Mouse (Mus musculus): ENCODE data around the gene Coq10b. TPM values are rescaled to one million over a fixed set of nuclear protein-coding genes. Genes with fewer than 3 reads are reported as not detected.

The Coq10b gene
- polyA plus RNA-seq, 1 experiment from 2014 or later: 32.0 TPM

DNA sequence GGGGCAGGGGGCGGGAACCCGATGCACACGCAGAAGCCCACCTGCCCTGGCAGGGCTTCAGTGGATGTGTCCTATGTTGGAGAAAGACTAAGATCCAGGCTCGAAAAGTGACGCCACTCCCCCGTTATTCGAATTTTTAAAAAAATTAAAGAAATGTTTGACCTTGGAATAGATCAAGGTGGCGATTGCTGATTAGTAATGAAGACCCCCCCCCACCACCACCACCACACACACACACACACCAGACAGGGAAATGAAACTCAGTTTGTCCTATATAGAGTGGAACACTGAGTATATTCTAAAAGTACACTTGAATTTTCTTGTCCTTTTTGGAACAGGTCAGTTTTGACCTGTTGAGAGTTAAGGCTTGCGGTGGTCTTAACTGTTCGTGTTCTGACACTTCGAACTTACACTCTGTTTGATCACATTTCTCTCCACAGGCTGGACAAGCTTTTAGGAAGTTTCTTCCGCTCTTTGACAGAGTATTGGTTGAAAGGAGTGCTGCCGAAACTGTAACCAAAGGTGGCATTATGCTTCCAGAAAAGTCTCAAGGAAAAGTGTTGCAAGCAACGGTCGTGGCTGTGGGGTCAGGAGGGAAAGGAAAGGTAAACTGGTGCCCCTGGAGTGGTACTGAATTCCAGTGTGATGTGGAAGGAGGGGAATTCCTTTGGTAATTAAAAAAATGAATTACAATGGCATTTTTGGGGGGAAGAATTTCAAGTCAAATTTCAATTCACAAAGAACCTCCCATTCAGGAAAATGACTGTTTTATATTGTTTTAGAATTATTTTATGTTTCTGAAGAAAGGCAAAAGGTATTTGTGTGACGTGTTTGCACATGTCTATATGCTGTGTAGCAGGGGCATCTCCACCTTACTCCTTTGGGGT, 36.3 kb downstream of the Coq10b start:
- Histone ChIP-seq H3K4me2 (replicated peaks) (peak overlapping the region; percentile 95), H3K36me3 (replicated peaks; ENCODE audit: control insufficient read depth, insufficient read depth) (peaks cover 62% of the 10 kb centered on the region), H3K9me3 (ENCODE audit: control insufficient read depth, low read length) (no peaks in the 10 kb centered on the region), H3K27me3 (ENCODE audit: control insufficient read depth, insufficient read depth, low read length) (no peaks in the 10 kb centered on the region), H3K9ac (peak overlapping the region; percentile 94), H3K4me3 (replicated peaks; ENCODE audit: low read length) (peak overlapping the region; percentile 97), H3K27ac (peak overlapping the region; percentile 97), H3K4me1 (replicated peaks; ENCODE audit: control insufficient read depth, insufficient read depth, low read length) (peaks cover 25% of the 10 kb centered on the region)
- DNase-seq (ENCODE audit: low spot score) (no peak), ATAC-seq (ENCODE audit: low FRiP score) (no peak)
- 8% methylated on average over 16 of the region's 16 CpGs for WGBS

GRCm38 (mm10) chr1:55089498-55090064, 37.0 kb downstream of the Coq10b start:
- peaks cover 25% of the 10 kb centered on the region for H3K4me1 ChIP-seq (replicated peaks; ENCODE audit: control insufficient read depth, insufficient read depth, low read length)
- peak overlapping the region; percentile 97; the same call in 1 of the 2 replicates for H3K4me3 ChIP-seq (replicated peaks; ENCODE audit: low read length)
- H3K27me3 ChIP-seq (ENCODE audit: control insufficient read depth, insufficient read depth, low read length): no peaks in the 10 kb centered on the region
- H3K9me3 ChIP-seq (ENCODE audit: control insufficient read depth, low read length): no peaks in the 10 kb centered on the region
- 92% methylated on average over 5 of the region's 5 CpGs for WGBS
- no peak overlapping the region for H3K27ac ChIP-seq
- H3K4me2 ChIP-seq (replicated peaks): peak overlapping the region; percentile 95
- ATAC-seq (ENCODE audit: low FRiP score) (no peak), DNase-seq (ENCODE audit: low spot score) (no peak)
- H3K36me3 ChIP-seq (replicated peaks; ENCODE audit: control insufficient read depth, insufficient read depth): peaks cover 56% of the 10 kb centered on the region
- peak overlapping the region; percentile 94 for H3K9ac ChIP-seq

GRCm38 (mm10) chr1:55092056-55092455, 39.5 kb downstream of the Coq10b start:
- H3K9ac ChIP-seq: no peak overlapping the region
- WGBS: 88% methylated on average over 2 of the region's 2 CpGs
- DNase-seq (ENCODE audit: low spot score) (no peak), ATAC-seq (ENCODE audit: low FRiP score) (no peak)
- peaks cover 41% of the 10 kb centered on the region for H3K36me3 ChIP-seq (replicated peaks; ENCODE audit: control insufficient read depth, insufficient read depth)
- no peak overlapping the region for H3K4me2 ChIP-seq (replicated peaks)
- H3K9me3 ChIP-seq (ENCODE audit: control insufficient read depth, low read length): no peaks in the 10 kb centered on the region
- H3K27me3 ChIP-seq (ENCODE audit: control insufficient read depth, insufficient read depth, low read length): no peaks in the 10 kb centered on the region
- no peak overlapping the region for H3K4me3 ChIP-seq (replicated peaks; ENCODE audit: low read length)
- H3K4me1 ChIP-seq (replicated peaks; ENCODE audit: control insufficient read depth, insufficient read depth, low read length): peaks cover 10% of the 10 kb centered on the region; the same call in 1 of the 2 replicates
- no peak overlapping the region for H3K27ac ChIP-seq

DNA sequence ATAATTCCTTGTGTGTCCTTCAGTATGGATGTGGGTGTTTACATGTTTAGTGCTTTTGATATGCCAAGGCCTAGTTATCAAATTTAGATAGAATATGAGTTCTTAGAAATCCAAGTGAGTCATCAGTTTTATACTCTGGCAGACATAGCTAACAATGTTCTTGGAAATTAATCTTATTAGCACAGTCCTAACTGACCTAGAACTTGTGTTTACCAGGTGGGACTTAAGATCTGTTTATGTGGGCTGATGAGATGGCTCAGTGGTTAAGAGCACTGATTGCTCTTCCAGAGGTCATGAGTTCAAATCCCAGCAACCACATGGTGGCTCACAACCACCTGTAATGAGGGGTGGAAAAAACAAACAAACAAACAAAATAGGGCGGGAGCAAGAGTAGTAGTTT, 39.9 kb downstream of the Coq10b start:
- ATAC-seq (ENCODE audit: low FRiP score) (no peak), DNase-seq (ENCODE audit: low spot score) (no peak)
- Histone ChIP-seq H3K9ac (no peak overlapping the region), H3K27me3 (ENCODE audit: control insufficient read depth, insufficient read depth, low read length) (no peaks in the 10 kb centered on the region), H3K36me3 (replicated peaks; ENCODE audit: control insufficient read depth, insufficient read depth) (peaks cover 41% of the 10 kb centered on the region), H3K27ac (no peak overlapping the region), H3K9me3 (ENCODE audit: control insufficient read depth, low read length) (no peaks in the 10 kb centered on the region), H3K4me2 (replicated peaks) (no peak overlapping the region), H3K4me1 (replicated peaks; ENCODE audit: control insufficient read depth, insufficient read depth, low read length) (peaks cover 10% of the 10 kb centered on the region; the same call in 1 of the 2 replicates), H3K4me3 (replicated peaks; ENCODE audit: low read length) (no peak overlapping the region)
- 91% methylated on average over 1 of the region's 1 CpGs for WGBS

GRCm38 (mm10) chr1:55106919-55107585, 54.5 kb downstream of the Coq10b start:
- ATAC-seq (ENCODE audit: low FRiP score) (no peak), DNase-seq (ENCODE audit: low spot score) (no peak)
- no peak overlapping the region for H3K27ac ChIP-seq
- WGBS: 87% methylated on average over 9 of the region's 9 CpGs
- H3K4me2 ChIP-seq (replicated peaks): no peak overlapping the region
- H3K27me3 ChIP-seq (ENCODE audit: control insufficient read depth, insufficient read depth, low read length): no peaks in the 10 kb centered on the region
- H3K9me3 ChIP-seq (ENCODE audit: control insufficient read depth, low read length): no peaks in the 10 kb centered on the region
- no peak overlapping the region for H3K9ac ChIP-seq
- H3K36me3 ChIP-seq (replicated peaks; ENCODE audit: control insufficient read depth, insufficient read depth): no peaks in the 10 kb centered on the region
- no peaks in the 10 kb centered on the region for H3K4me1 ChIP-seq (replicated peaks; ENCODE audit: control insufficient read depth, insufficient read depth, low read length)
- H3K4me3 ChIP-seq (replicated peaks; ENCODE audit: low read length): no peak overlapping the region

- Histone ChIP-seq H3K9me3 (ENCODE audit: control insufficient read depth, low read length) (no peaks in the 10 kb centered on the region), H3K9ac (no peak overlapping the region), H3K27me3 (ENCODE audit: control insufficient read depth, insufficient read depth, low read length) (no peaks in the 10 kb centered on the region), H3K27ac (no peak overlapping the region), H3K4me3 (replicated peaks; ENCODE audit: low read length) (no peak overlapping the region), H3K4me2 (replicated peaks) (no peak overlapping the region), H3K4me1 (replicated peaks; ENCODE audit: control insufficient read depth, insufficient read depth, low read length) (no peaks in the 10 kb centered on the region), H3K36me3 (replicated peaks; ENCODE audit: control insufficient read depth, insufficient read depth) (no peaks in the 10 kb centered on the region)
- ATAC-seq (ENCODE audit: low FRiP score): no peak
- no peak for DNase-seq (ENCODE audit: low spot score)
- whole genome bisulfite sequencing: 90% methylated on average over 1 of the region's 1 CpGs
Measured at GRCm38 (mm10) chr1:55107644-55108043, 55.1 kb downstream of the Coq10b start.

DNA sequence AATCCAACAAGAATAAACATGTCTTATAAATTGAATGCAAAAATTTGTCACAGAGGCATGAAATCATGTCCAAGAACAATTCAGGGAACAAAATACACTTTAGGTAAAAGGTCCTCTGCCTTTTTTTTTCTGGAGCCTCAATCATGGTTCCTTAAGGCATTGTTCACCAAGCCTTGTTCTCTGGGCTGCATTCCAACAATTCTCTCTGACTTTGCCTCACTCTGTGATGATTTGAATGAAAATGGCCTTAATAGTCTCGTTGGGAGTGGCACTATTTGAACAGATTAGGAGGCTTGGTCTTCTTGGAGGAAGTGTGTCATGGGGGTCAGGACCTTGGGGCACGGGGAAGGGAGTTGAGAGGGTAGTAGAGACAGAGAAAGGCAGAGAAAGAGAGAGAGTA, 55.9 kb downstream of the Coq10b start:
- H3K9me3 ChIP-seq (ENCODE audit: control insufficient read depth, low read length): no peaks in the 10 kb centered on the region
- H3K27ac ChIP-seq: no peak overlapping the region
- no peak overlapping the region for H3K4me2 ChIP-seq (replicated peaks)
- H3K27me3 ChIP-seq (ENCODE audit: control insufficient read depth, insufficient read depth, low read length): no peaks in the 10 kb centered on the region
- H3K9ac ChIP-seq: no peak overlapping the region
- H3K36me3 ChIP-seq (replicated peaks; ENCODE audit: control insufficient read depth, insufficient read depth): no peaks in the 10 kb centered on the region
- DNase-seq (ENCODE audit: low spot score): no peak
- no peak overlapping the region for H3K4me3 ChIP-seq (replicated peaks; ENCODE audit: low read length)
- WGBS: 33% methylated on average over 2 of the region's 2 CpGs
- ATAC-seq (ENCODE audit: low FRiP score): no peak
- no peaks in the 10 kb centered on the region for H3K4me1 ChIP-seq (replicated peaks; ENCODE audit: control insufficient read depth, insufficient read depth, low read length)

DNA sequence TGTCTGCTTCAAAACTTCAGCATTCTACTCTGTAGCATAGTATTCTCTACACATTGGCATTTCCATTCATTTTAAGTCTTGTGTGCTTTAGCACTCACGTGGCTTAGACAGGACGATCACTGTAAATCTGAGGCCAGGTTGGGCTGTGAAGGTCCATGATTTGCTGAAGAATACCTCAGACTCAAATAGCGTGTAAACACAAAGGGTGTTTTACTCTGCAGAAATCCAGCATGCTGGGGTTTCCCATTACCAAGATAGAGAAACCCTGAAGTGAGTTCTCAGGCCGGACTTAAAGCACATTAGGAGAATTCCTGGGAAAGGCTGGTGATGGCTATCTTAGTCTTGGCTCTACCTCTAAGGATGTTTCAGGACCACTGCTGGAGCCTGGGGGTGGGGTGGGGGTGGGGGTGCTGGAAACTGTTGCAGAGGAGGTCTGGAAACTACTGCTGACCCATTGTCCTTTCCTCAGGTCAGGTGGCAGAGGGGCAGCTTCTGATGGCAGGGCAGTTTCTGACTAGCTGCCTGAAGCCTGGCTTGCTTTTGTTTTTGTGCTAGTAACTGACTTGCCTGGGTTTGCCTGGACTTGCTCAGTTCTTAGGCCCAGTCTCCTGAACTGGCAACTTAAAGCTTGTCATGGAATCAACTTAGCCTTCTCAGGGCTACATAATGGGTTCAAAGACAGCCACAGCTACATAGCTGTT, 56.6 kb downstream of the Coq10b start:
- H3K4me3 ChIP-seq (replicated peaks; ENCODE audit: low read length): no peak overlapping the region

More for the DNA sequence above, 56.6 kb downstream of the Coq10b start:
- 93% methylated on average over 4 of the region's 4 CpGs for whole genome bisulfite sequencing
- no peak overlapping the region for H3K27ac ChIP-seq
- H3K9me3 ChIP-seq (ENCODE audit: control insufficient read depth, low read length): no peaks in the 10 kb centered on the region
- H3K27me3 ChIP-seq (ENCODE audit: control insufficient read depth, insufficient read depth, low read length): no peaks in the 10 kb centered on the region
- no peaks in the 10 kb centered on the region for H3K4me1 ChIP-seq (replicated peaks; ENCODE audit: control insufficient read depth, insufficient read depth, low read length)
- H3K9ac ChIP-seq: no peak overlapping the region
- ATAC-seq (ENCODE audit: low FRiP score) (no peak), DNase-seq (ENCODE audit: low spot score) (no peak)
- no peak overlapping the region for H3K4me2 ChIP-seq (replicated peaks)
- no peaks in the 10 kb centered on the region for H3K36me3 ChIP-seq (replicated peaks; ENCODE audit: control insufficient read depth, insufficient read depth)
